Mouse (Mus musculus) liver, embryonic 12.5 days (tissue): ENCODE data around the gene Dhrs4. TPM values are rescaled to one million over a fixed set of nuclear protein-coding genes. Genes with fewer than 3 reads are reported as not detected.

ENCODE experiments used
- ATAC-seq: fragments of 200-750 bp; cut with Nextera tagmentation; 2 replicates; pipeline ENCODE4 v1.8.0; 2017; ENCODE audit warnings: moderate number of reproducible peaks, mild to moderate bottlenecking, moderate library complexity
- H3K27ac ChIP-seq: fragments of 300-500 bp; sonication (generic); 2 replicates; pipeline ENCODE4 v1.5.1; 2016; ENCODE audit warnings: mild to moderate bottlenecking
- H3K27me3 ChIP-seq: fragments of 300-500 bp; sonication (generic); replicated peaks from 2 replicates; pipeline ENCODE4 v1.6.1; 2016; ENCODE audit warnings: mild to moderate bottlenecking, moderate library complexity
- H3K36me3 ChIP-seq: fragments of 300-500 bp; sonication (generic); 2 replicates; pipeline ENCODE4 v1.6.1; 2016; ENCODE audit warnings: mild to moderate bottlenecking, moderate library complexity
- H3K4me1 ChIP-seq: fragments of 300-500 bp; sonication (generic); 2 replicates; pipeline ENCODE4 v1.6.1; 2016
- H3K4me2 ChIP-seq: fragments of 300-500 bp; sonication (generic); 2 replicates; pipeline ENCODE4 v1.6.1; 2016; ENCODE audit warnings: mild to moderate bottlenecking, moderate library complexity
- H3K4me3 ChIP-seq: fragments of 300-500 bp; sonication (generic); 2 replicates; pipeline ENCODE4 v1.5.1; 2016; ENCODE audit warnings: mild to moderate bottlenecking, moderate library complexity
- H3K9ac ChIP-seq: fragments of 300-500 bp; sonication (generic); 2 replicates; pipeline ENCODE4 v1.6.1; 2016; ENCODE audit warnings: mild to moderate bottlenecking, moderate library complexity
- H3K9me3 ChIP-seq: fragments of 300-500 bp; sonication (generic); replicated peaks from 2 replicates; pipeline ENCODE4 v1.6.1; 2016; ENCODE audit warnings: mild to moderate bottlenecking, moderate library complexity
- WGBS: fragments of 180-500 bp; shearing (Covaris S2); methylation state at CpG from one replicate; pipeline ENCODE4 v1.1.7; 2016; ENCODE audit not compliant: insufficient replicate concordance; 5-methylcytosine and 5-hydroxymethylcytosine counted together
- polyA plus RNA-seq: library from polyadenylated mRNA; unstranded; fragments of >200 nt; fragmentation: Nextera tagmentation; extraction: Ambion mirVana; gene quantifications from 2 replicates; pipeline ENCODE4 v1.2.1, GENCODE M21; 2016

Dhrs4 gene
- polyA plus RNA-seq, 1 experiment from 2014 or later, result 76.6 TPM

DNA sequence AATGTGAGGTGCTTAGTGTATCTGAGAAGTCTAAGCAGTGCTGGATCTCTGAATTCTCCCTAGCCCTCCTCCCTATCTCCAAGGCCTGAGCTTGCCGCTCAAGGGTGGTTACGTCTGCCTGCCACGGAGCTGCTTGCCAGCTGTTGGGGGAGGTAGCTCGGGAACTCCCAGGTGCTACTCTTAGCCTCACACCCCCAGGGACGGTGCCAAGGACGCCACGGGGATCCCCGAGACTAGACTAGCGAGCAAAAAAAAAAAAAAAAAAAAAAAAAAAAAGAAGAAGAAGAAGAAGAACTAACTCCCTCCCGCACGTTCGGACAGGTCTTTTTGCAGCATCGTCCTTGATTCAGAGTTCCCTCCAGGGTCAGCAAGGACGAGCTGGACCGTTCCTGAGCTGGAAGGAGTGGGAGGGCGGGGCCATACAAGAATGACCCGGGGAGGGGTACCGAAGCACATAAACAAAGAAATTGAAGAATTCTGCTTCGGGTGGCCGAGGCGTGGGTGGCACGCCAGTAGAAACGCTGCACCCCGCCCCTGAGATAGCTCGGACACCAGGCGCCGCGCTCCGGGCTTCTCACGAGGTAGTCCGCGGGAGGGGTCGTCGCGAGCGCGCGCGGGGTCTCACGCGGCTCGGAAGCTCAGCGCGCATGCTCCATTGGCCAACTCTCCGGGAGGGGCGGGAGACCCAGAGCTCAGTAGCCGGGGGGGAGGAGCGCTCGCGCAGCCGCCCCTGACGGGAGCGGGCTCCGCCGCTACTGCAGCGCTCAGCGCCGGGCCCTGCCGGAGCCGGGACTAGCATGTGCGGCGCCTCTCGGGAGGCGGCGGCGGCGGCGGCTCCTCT, 12.0 kb downstream of the Dhrs4 start, which contains the start of gene Carmil3:
Gene Carmil3 (plus strand): TSS at position 291 of the 841 bp plus-strand sequence.
- Histone ChIP-seq H3K36me3 (peaks cover 33% of the 10 kb centered on the region), H3K4me2 (peak within 1 kb of the TSS; percentile 100), H3K4me1 (peaks cover 29% of the 10 kb centered on the region), H3K4me3 (peak within 1 kb of the TSS; percentile 73), H3K9ac (peak within 1 kb of the TSS; percentile 74), H3K27ac (peak within 1 kb of the TSS; percentile 77), H3K27me3 (peaks cover 29% of the 10 kb centered on the region), H3K9me3 (no peaks in the 10 kb centered on the region)
- under 1% methylated on average over 67 of the region's 68 CpGs for WGBS
- peak; percentile 62 for ATAC-seq

DNA sequence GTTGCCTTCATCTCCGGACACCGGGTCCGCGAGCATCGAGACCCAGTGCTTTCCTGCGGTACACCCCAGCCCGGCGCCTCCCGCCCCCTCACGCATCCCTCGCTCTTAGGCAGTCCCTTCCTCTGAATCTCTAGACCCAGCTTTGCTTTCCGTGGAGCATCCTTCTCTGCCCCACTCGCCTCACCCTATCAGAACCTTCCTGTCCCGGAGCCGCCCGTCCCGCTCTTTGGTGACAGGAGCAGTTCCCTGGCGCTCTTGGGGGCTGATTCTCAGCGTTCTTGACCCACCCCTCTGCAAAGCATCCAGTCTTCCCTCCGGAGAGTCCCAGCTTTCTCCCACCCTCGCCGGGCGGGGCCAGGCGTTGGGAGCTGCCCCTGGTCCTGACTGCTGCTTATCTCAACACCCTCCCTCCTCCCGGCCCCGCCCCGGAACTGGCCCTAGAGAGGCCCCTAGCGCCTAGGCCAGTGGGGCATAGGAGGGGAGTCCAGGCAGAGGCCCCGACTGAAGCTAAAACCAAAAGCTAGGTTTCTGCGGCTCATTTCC, 12.8 kb downstream of the Dhrs4 start:
- WGBS, result under 1% methylated on average over 29 of the region's 30 CpGs
- Histone ChIP-seq H3K4me3 (peak overlapping the region; percentile 73), H3K27ac (peak overlapping the region; percentile 77)

DNA sequence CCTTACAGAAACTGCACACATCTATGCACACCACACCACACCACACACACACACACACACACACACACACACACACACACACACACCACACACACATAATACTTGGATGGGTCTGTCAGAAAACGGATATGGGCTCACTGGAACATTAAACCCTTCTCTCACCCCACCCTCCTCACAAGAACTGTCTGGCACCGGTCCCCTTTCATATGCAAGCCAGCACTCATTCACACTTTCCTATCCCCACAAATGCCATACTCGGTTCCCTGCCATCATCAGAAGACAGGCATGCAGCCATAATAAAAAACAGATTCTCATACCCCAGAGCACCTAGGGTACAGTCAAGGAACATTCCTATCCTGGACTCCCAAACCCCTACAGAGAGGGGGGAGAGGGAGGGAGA, 13.5 kb downstream of the Dhrs4 start:
- 22% methylated on average over 3 of the region's 3 CpGs for WGBS
- no peaks in the 10 kb centered on the region for H3K9me3 ChIP-seq
- no peak for ATAC-seq
- peak overlapping the region; percentile 73; the same call in 1 of the 2 replicates for H3K4me3 ChIP-seq
- peaks cover 22% of the 10 kb centered on the region for H3K36me3 ChIP-seq
- H3K4me2 ChIP-seq, result peak overlapping the region; percentile 100
- peak overlapping the region; percentile 74; the same call in 1 of the 2 replicates for H3K9ac ChIP-seq
- peak overlapping the region; percentile 77 for H3K27ac ChIP-seq
- H3K4me1 ChIP-seq, result peaks cover 30% of the 10 kb centered on the region
- H3K27me3 ChIP-seq, result peaks cover 35% of the 10 kb centered on the region

More for the DNA sequence above, 12.8 kb downstream of the Dhrs4 start:
- peaks cover 25% of the 10 kb centered on the region for H3K36me3 ChIP-seq
- H3K9ac ChIP-seq, result peak overlapping the region; percentile 74
- peaks cover 35% of the 10 kb centered on the region for H3K27me3 ChIP-seq
- H3K9me3 ChIP-seq, result no peaks in the 10 kb centered on the region
- ATAC-seq, result peak; percentile 93
- H3K4me1 ChIP-seq, result peaks cover 29% of the 10 kb centered on the region
- H3K4me2 ChIP-seq, result peak overlapping the region; percentile 100

DNA sequence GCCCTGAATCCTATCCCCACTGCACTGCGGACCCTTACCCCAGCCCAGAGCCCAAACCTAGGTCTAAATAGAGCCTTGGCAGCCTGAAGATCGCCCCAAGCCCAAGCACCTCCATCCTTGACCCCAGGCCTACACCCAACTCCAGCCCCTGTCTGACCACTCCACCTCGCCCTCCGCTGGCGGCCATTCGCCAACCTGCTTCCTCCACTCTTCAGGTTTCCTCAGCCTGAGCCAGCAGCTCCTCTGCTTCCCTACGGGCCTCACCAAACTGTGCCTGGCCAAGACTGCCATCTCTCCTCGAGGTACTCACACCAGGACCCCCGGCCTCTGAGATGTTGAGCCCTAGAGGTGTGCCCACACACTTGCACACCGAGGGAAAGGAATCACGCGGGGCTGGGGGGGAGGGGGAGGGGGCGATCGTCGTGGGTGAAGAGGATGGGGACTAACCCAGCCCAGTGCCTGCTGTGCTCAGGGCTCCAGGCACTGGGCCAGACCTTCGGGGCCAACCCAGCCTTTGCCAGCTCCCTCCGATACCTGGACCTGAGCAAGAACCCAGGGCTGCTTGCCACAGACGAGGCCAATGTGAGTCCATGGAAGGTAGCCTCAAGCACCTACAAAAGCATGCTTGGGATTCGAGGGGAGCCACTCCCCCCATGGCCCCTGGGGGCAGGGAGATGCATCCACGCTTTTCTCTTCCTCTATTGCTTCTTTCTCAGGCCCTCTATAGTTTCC, 17.1 kb downstream of the Dhrs4 start:
- H3K27ac ChIP-seq, result no peak overlapping the region
- peaks cover 39% of the 10 kb centered on the region for H3K27me3 ChIP-seq
- H3K4me2 ChIP-seq, result no peak overlapping the region
- WGBS, result 65% methylated on average over 20 of the region's 20 CpGs
- peaks cover 25% of the 10 kb centered on the region for H3K4me1 ChIP-seq
- no peaks in the 10 kb centered on the region for H3K9me3 ChIP-seq
- no peak overlapping the region for H3K4me3 ChIP-seq
- H3K36me3 ChIP-seq, result peaks cover 5% of the 10 kb centered on the region; the same call in 1 of the 2 replicates
- no peak overlapping the region for H3K9ac ChIP-seq
- no peak for ATAC-seq

DNA sequence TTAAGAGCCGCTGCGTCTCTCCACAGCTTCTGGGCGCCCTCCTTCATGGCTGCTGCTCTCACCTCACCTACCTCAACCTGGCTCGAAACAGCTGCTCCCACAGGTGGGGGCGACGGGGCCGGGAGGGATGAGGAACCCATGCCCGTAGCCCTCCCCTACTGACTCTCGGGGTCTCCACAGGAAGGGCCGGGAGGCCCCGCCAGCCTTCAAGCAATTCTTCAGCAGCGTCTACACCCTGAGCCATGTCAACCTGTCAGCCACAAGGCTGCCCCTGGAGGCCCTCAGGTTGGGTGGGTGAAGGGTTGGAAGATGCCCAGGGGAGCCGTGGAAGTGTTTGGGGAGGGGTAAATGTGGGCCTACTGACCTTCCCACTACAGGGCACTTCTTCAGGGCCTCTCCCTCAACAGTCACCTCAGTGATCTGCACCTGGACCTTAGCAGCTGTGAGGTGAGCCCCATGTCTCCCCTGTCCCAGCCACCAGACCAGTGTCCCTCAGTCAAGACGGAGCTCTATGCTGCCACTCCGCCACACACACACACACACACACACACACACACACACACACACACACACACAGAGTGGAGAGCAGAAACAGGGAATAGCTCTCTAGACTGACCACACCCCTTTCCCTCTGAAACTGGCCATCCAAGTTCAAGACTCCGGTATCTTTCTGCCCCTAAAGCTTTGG, 18.3 kb downstream of the Dhrs4 start:
- 64% methylated on average over 14 of the region's 16 CpGs for WGBS
- H3K4me3 ChIP-seq, result no peak overlapping the region
- H3K27ac ChIP-seq, result no peak overlapping the region
- peaks cover 5% of the 10 kb centered on the region; the same call in 1 of the 2 replicates for H3K36me3 ChIP-seq
- no peaks in the 10 kb centered on the region for H3K9me3 ChIP-seq
- peaks cover 40% of the 10 kb centered on the region for H3K27me3 ChIP-seq
- no peak overlapping the region for H3K4me2 ChIP-seq
- ATAC-seq, result peak; percentile 27; the same call in 1 of the 2 replicates
- H3K9ac ChIP-seq, result no peak overlapping the region
- peaks cover 13% of the 10 kb centered on the region for H3K4me1 ChIP-seq

DNA sequence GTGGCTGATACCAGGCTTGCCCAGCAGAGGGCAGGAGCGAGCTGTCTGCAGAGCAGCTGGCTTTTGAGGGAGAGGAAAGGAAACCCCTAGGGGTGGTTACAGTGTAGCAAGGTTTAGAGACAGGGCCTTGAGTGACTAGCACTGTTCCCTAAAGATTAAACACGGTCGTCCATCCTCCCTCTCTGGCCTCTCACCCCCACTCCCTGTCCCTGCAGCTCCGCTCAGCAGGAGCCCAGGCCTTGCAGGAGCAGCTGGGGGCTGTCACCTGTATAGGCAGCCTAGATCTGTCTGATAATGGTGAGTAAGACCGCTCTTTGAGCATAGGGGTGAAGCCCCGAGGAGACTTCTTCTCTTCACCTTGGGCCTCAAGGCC, 18.9 kb downstream of the Dhrs4 start:
- H3K4me2 ChIP-seq, result no peak overlapping the region
- H3K4me1 ChIP-seq, result peaks cover 7% of the 10 kb centered on the region
- no peak overlapping the region for H3K9ac ChIP-seq
- H3K4me3 ChIP-seq, result no peak overlapping the region
- peaks cover 5% of the 10 kb centered on the region; the same call in 1 of the 2 replicates for H3K36me3 ChIP-seq
- H3K27ac ChIP-seq, result no peak overlapping the region
- peak; percentile 30 for ATAC-seq
- H3K27me3 ChIP-seq, result peaks cover 40% of the 10 kb centered on the region
- WGBS, result 25% methylated on average over 6 of the region's 6 CpGs
- no peaks in the 10 kb centered on the region for H3K9me3 ChIP-seq

DNA sequence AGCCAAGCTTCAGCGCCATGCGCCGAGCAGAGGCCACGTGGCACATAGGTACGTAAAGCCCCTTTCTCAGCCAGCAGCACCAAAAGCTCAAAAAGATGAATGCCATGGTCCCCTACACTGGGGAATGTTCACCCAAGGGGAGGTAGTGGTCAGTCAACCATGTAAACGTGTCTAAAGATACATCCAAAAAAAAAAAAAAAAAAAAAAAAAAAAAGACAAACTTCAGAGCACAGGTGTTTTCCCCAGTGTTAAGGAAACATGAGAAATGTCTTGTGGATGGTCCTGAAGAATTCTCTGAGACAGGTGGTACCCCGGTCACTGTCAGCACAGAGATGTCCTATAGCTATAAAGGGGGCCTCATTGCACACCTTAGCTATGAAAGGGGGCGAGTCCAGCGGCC, 27.1 kb downstream of the Dhrs4 start:
- Histone ChIP-seq H3K4me1 (peaks cover 5% of the 10 kb centered on the region; the same call in 1 of the 2 replicates), H3K27ac (no peak overlapping the region), H3K9ac (no peak overlapping the region), H3K4me2 (no peak overlapping the region), H3K27me3 (peaks cover 48% of the 10 kb centered on the region), H3K36me3 (no peaks in the 10 kb centered on the region), H3K4me3 (no peak overlapping the region), H3K9me3 (no peaks in the 10 kb centered on the region)
- WGBS, result 71% methylated on average over 9 of the region's 9 CpGs
- no peak for ATAC-seq

DNA sequence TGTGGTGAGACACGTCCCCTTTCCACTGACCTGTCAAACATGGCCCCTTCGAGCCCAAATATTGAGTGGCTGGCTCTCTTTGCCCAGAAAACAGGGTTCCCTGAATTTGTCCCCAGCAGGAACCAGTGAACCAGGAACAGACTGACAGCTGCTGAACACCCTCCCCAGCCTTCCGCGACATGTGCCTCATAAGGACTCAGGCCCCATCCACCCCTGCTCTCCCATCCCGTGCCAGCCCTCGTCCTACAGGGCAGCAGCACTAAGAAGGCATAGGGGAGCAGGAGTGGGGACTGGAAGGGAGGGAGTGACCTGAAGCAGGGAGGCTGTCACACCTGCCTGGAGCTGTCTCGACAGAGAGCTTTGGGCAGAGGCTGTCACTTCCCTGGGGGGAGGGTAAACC, 29.2 kb downstream of the Dhrs4 start:
- H3K4me3 ChIP-seq, result no peak overlapping the region
- H3K27ac ChIP-seq, result no peak overlapping the region
- H3K9ac ChIP-seq, result no peak overlapping the region
- no peak for ATAC-seq
- no peak overlapping the region for H3K4me2 ChIP-seq
- H3K4me1 ChIP-seq, result peaks cover 12% of the 10 kb centered on the region; the same call in 1 of the 2 replicates
- no peaks in the 10 kb centered on the region for H3K9me3 ChIP-seq
- H3K27me3 ChIP-seq, result peaks cover 65% of the 10 kb centered on the region
- 45% methylated on average over 7 of the region's 7 CpGs for WGBS
- no peaks in the 10 kb centered on the region for H3K36me3 ChIP-seq

DNA sequence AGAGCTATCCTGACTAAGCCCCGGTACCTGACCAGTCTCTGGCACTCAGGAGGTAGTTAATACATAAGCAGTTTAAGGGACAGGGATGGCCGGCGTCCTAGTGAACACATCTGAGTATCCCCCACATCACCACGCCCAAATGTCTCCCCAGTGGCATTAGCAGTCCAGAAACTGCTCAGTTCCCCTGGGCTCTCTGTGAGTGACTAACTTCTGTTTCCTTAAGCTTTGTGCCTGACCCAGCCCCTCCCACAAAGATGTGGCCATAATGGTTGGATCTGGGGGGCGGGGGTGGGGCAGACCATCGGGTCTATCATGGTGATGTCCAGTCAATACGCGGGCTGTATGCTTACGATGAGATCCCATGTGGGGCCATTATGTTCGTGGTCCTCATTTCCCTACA, 31.0 kb downstream of the Dhrs4 start:
- peaks cover 79% of the 10 kb centered on the region for H3K27me3 ChIP-seq
- ATAC-seq, result no peak
- WGBS, result 70% methylated on average over 10 of the region's 10 CpGs

DNA sequence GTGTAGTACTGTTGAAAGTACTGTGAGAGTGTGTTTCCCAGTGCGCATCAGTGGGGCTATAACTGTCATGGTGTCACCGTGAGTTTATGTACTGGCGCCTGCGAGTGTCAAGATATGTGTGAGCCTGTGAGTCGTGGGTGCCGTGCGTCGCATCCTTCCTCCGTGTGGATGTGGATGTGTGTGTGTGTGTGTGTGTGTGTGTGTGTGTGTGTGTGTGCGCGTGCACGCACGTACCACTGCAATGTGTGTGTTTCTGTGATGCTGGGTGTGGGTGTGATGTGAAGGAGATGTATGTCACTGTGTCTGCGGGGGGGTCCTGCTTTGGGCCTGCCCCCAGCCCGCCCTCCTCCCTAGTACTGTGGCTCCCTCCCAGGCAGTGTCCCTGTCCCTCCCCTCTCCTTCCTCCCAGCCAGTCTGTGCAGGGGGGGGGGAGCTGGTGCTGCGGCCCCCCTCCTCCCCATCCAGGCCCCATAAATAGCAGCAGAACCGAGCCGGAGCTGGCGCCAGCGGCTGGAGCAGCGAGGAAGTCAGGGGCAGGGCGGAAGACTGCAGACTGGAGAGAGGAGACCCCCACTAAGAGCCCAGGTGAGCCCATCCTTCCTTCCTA, 31.7 kb downstream of the Dhrs4 start, which contains the start of gene Cpne6:
Gene Cpne6 (plus strand): TSS at position 321 of the 607 bp plus-strand sequence.
- Histone ChIP-seq H3K27me3 (peaks cover 85% of the 10 kb centered on the region), H3K9ac (no peak within 1 kb of the TSS), H3K36me3 (no peaks in the 10 kb centered on the region), H3K27ac (no peak within 1 kb of the TSS), H3K4me1 (peaks cover 30% of the 10 kb centered on the region), H3K9me3 (no peaks in the 10 kb centered on the region), H3K4me3 (no peak within 1 kb of the TSS), H3K4me2 (no peak within 1 kb of the TSS)
- WGBS, result 64% methylated on average over 20 of the region's 22 CpGs
- ATAC-seq, result no peak

More for the DNA sequence above, 31.0 kb downstream of the Dhrs4 start:
- H3K27ac ChIP-seq, result no peak overlapping the region
- no peak overlapping the region for H3K4me3 ChIP-seq
- H3K9ac ChIP-seq, result no peak overlapping the region
- H3K4me1 ChIP-seq, result peaks cover 28% of the 10 kb centered on the region
- no peak overlapping the region for H3K4me2 ChIP-seq
- no peaks in the 10 kb centered on the region for H3K36me3 ChIP-seq
- H3K9me3 ChIP-seq, result no peaks in the 10 kb centered on the region

DNA sequence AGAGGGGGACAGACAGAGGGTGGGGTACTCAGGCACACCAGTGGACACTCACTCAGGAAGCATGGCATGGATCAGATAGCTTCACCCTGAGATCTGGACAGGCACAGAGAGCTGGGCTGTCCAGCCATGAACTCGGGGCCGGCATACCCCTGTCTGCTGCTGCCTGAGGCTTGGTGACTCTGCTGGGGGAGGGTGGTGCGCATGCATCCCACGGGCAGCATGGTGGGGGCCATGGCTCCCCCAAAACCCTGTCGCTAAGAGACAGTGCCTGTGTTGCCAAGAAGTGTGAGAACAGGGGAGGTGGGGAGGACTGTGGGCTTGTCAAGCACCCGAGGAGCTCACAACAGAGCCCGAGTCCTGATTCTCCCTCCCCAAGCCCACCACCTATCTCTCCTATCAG, 32.5 kb downstream of the Dhrs4 start:
- Histone ChIP-seq H3K9me3 (no peaks in the 10 kb centered on the region), H3K4me3 (no peak overlapping the region), H3K4me2 (no peak overlapping the region), H3K27me3 (peaks cover 90% of the 10 kb centered on the region), H3K27ac (no peak overlapping the region), H3K4me1 (peaks cover 30% of the 10 kb centered on the region), H3K36me3 (no peaks in the 10 kb centered on the region), H3K9ac (no peak overlapping the region)
- 40% methylated on average over 7 of the region's 7 CpGs for WGBS
- ATAC-seq, result no peak; the same call in 1 of the 2 replicates
